Mouse (Mus musculus) CH12.LX (cell line): ENCODE results near the gene Kcnh3. TPM values are rescaled to one million over a fixed set of nuclear protein-coding genes. Genes with fewer than 3 reads are reported as not detected.
A peak's percentile ranks its signal among the peaks of the same experiment; 100 is the strongest.

Experiments used
- DNase-seq: peaks from one replicate; pipeline ENCODE4 v3.0.0-alpha.2; 2013; ENCODE audit errors: extremely low read depth
- H3K27ac ChIP-seq: 2 replicates; pipeline ENCODE4 v1.5.1; 2012; ENCODE audit warnings: low read depth, mild to moderate bottlenecking, control low read depth, moderate library complexity; ENCODE audit not compliant: insufficient read depth
- H3K27me3 ChIP-seq: replicated peaks from 2 replicates; pipeline ENCODE3; 2012; ENCODE audit warnings: inconsistent platforms
- H3K36me3 ChIP-seq, 2 experiments: replicated peaks in 1 of 2; 2 replicates each; pipeline versions ENCODE3 to v1.6.1; 2012; ENCODE audit warnings: inconsistent platforms in 1 of 2, low read length in 1 of 2, mild to moderate bottlenecking in 1 of 2, mixed read lengths in 1 of 2, moderate library complexity in 1 of 2; ENCODE audit not compliant: control insufficient read depth in 1 of 2, insufficient read depth in 1 of 2
- H3K4me1 ChIP-seq, 2 experiments: 2 replicates each; pipeline ENCODE4 v1.6.1; 2012; ENCODE audit warnings: inconsistent platforms in 1 of 2, moderate library complexity in 1 of 2; ENCODE audit not compliant: insufficient read depth in 2 of 2, control insufficient read depth in 1 of 2
- H3K4me2 ChIP-seq: 2 replicates; pipeline ENCODE4 v1.6.1; 2012; ENCODE audit warnings: low read depth, mild to moderate bottlenecking, control low read depth; ENCODE audit not compliant: poor library complexity, insufficient read depth, severe bottlenecking
- H3K4me3 ChIP-seq, 3 experiments: fragments of 150-350 bp in 1 of 3; sonication (generic) in 1 of 3; replicated peaks in 1 of 3; 2 replicates each; pipeline versions ENCODE3 to v1.5.1; 2011 to 2012; ENCODE audit warnings: low read depth in 2 of 3, low read length in 2 of 3, mild to moderate bottlenecking in 2 of 3, moderate library complexity in 2 of 3, control low read depth in 1 of 3, improper control_type of control experiment in 1 of 3, inconsistent platforms in 1 of 3, mixed read lengths in 1 of 3; ENCODE audit not compliant: poor library complexity in 1 of 3
- H3K79me2 ChIP-seq: replicated peaks from 2 replicates; pipeline ENCODE4 v1.6.1; 2012; ENCODE audit warnings: mild to moderate bottlenecking, moderate library complexity; ENCODE audit not compliant: control insufficient read depth, poor library complexity, insufficient read depth, severe bottlenecking; ENCODE audit errors: extremely low read depth
- H3K9ac ChIP-seq: 2 replicates; pipeline ENCODE4 v1.6.1; 2012; ENCODE audit warnings: low read depth, mild to moderate bottlenecking, control low read depth, moderate library complexity; ENCODE audit not compliant: insufficient read depth
- H3K9me3 ChIP-seq: replicated peaks from 2 replicates; pipeline ENCODE3; 2012; ENCODE audit warnings: low read length, inconsistent platforms, mixed read lengths
- CHD2 ChIP-seq: IDR thresholded peaks from 2 replicates; pipeline ENCODE4 v1.6.1; 2011; ENCODE audit warnings: low read length, improper control_type of control experiment
- CTCF ChIP-seq, 2 experiments: IDR thresholded peaks in 1 of 2; conservative IDR thresholded peaks in 1 of 2; 2 replicates each; pipeline ENCODE4 v1.5.1; 2011 to 2012; ENCODE audit warnings: low read depth in 2 of 2, low read length in 2 of 2, improper control_type of control experiment in 1 of 2, inconsistent platforms in 1 of 2, mild to moderate bottlenecking in 1 of 2, moderate library complexity in 1 of 2
- GABPA ChIP-seq: IDR thresholded peaks from 2 replicates; pipeline ENCODE4 v1.6.1; 2012; ENCODE audit warnings: low read depth, low read length, improper control_type of control experiment, inconsistent platforms; ENCODE audit not compliant: insufficient replicate concordance
- KAT2A ChIP-seq: IDR thresholded peaks from 2 replicates; pipeline ENCODE4 v1.6.1; 2012; ENCODE audit warnings: low read length, improper control_type of control experiment, inconsistent platforms; ENCODE audit not compliant: insufficient replicate concordance
- MAX ChIP-seq: IDR thresholded peaks from 2 replicates; pipeline ENCODE4 v1.6.1; 2011; ENCODE audit warnings: low read length, improper control_type of control experiment
- MXI1 ChIP-seq: IDR thresholded peaks from 2 replicates; pipeline ENCODE4 v1.6.1; 2011; ENCODE audit warnings: mild to moderate bottlenecking, low read depth, low read length, improper control_type of control experiment
- MYC ChIP-seq: IDR thresholded peaks from 2 replicates; pipeline ENCODE4 v1.6.1; 2011; ENCODE audit warnings: low read depth, mild to moderate bottlenecking, improper control_type of control experiment, low read length
- POLR2AphosphoS2 ChIP-seq: IDR thresholded peaks from 2 replicates; pipeline ENCODE4 v1.6.1; 2011; ENCODE audit warnings: low read depth, low read length, improper control_type of control experiment
- RAD21 ChIP-seq: IDR thresholded peaks from 2 replicates; pipeline ENCODE4 v1.6.1; 2011; ENCODE audit warnings: low read depth, mild to moderate bottlenecking, low read length, improper control_type of control experiment, moderate library complexity
- SIN3A ChIP-seq: IDR thresholded peaks from 2 replicates; pipeline ENCODE4 v1.6.1; 2012; ENCODE audit warnings: low read length, improper control_type of control experiment, inconsistent platforms
- SMC3 ChIP-seq: IDR thresholded peaks from 2 replicates; pipeline ENCODE4 v1.6.1; 2011; ENCODE audit warnings: low read depth, low read length, improper control_type of control experiment
- ZMIZ1 ChIP-seq: IDR thresholded peaks from 2 replicates; pipeline ENCODE4 v1.6.1; 2012; ENCODE audit warnings: low read depth, mild to moderate bottlenecking, inconsistent platforms, low read length, improper control_type of control experiment
- dilution Hi-C: fragments of 300-500 bp; cut with MboI; formaldehyde crosslinking; loops from 2 replicates; pipeline ENCODE4 v1.14.3; 2020; ENCODE audit warnings: low sequenced_read_pairs; ENCODE audit not compliant: extremely low pct_unique_long_range_greater_than_20kb, extremely low pct_ligation_motif_present
- in situ Hi-C: fragments of 300-500 bp; cut with MboI; formaldehyde crosslinking; loops from 3 replicates; pipeline ENCODE4 v1.14.3; 2019; ENCODE audit warnings: low sequenced_read_pairs, low pct_ligation_motif_present, low pct_unique_long_range_greater_than_20kb, mixed read lengths
- polyA plus RNA-seq: library from polyadenylated mRNA; unstranded; fragments of >175 nt; gene quantifications from 2 replicates; pipeline ENCODE4 v1.2.1, GENCODE M21; 2012; ENCODE audit warnings: low read depth; ENCODE audit not compliant: insufficient read length
- total RNA-seq, 2 experiments: library from RNA; depleted of rRNA; stranded (reverse); fragments of 300-350 nt in 1 of 2; fragments of >200 nt in 1 of 2; gene quantifications; 2 replicates each; pipeline ENCODE4 v1.2.3; 2012 to 2014

The Kcnh3 gene
- total and polyA plus RNA-seq, 3 experiments: not detected

DNA sequence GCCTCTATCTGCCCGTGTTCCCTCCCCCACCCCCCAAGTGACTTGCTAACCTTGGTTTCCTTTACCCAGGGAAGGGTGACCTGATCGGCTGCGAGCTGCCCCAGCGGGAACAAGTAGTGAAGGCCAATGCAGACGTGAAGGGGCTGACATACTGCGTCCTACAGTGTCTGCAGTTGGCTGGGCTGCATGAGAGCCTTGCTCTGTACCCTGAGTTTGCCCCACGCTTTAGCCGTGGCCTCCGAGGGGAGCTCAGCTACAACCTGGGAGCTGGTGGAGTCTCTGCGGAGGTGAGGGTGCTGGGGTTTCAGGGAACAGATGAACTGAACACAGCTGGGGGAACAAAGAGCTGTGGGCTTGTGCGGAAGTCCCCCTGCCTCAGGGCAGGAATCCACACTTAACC lies 13.3 kb downstream of the Kcnh3 start:
- peaks cover 11 to 29% of the 10 kb centered on the region in 2 experiments for H3K36me3 ChIP-seq
- no peak overlapping the region for H3K4me2 ChIP-seq
- H3K4me1 ChIP-seq: peaks cover 0 to 6% of the 10 kb centered on the region in 2 experiments; a peak in 2 of 4 replicates
- no peak overlapping the region for H3K4me3 ChIP-seq
- dilution Hi-C loops (no loop called here), in situ Hi-C loops (no loop called here)
- no peaks in the 10 kb centered on the region for H3K79me2 ChIP-seq
- H3K9me3 ChIP-seq: peaks cover 3% of the 10 kb centered on the region
- DNase-seq: no peak
- H3K27ac ChIP-seq: no peak overlapping the region
- H3K27me3 ChIP-seq: peaks cover 39% of the 10 kb centered on the region
- no peak overlapping the region for H3K9ac ChIP-seq
- no peak for TF ChIP-seq MXI1
- no peak for TF ChIP-seq MYC
- no peak for TF ChIP-seq SIN3A
- TF ChIP-seq CHD2: no peak
- TF ChIP-seq ZMIZ1: no peak
- TF ChIP-seq GABPA: no peak
- no peak for TF ChIP-seq KAT2A

DNA sequence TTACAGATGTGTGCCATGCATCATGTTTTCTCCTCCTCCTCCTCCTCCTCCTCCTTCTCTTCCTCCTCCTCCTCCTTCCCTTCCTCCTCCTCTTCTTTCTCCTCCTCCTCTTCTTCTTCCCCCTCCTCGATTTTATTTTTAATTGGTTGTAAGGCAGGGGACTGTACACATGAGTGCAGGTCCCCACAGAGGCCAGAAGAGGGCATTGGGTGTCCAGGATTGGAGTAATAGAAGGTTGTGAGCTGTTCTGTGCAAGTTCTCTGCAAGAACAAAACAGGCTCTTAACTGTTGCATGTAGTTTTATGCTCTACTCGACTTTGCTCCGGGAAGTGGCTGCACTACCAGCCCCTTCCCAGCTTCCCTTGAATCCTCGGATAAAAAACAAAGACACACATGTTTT lies 15.5 kb downstream of the Kcnh3 start:
- dilution Hi-C loops: no loop called here
- in situ Hi-C loops: no loop called here

DNA sequence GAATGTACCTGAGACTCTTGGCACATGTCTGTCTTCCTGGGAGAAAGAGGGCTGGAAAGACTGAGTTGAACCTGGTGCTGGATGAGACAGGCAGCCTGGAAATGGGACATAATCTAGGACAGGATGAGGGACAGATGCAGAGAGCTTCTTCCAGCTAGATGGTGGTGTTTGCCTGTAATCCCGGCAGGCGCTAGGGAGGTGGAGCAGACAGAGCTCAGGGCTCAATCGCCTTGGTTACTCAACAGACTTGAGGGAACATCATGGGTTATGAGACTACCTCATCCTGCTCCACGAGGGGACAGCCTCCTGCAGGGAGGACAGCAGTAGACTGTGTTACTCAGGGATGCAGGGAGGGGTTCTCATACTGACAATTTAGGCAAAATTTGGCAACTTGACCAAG lies 16.6 kb downstream of the Kcnh3 start:
- no peak for DNase-seq
- no peak for TF ChIP-seq MAX
- Histone ChIP-seq H3K9ac (no peak overlapping the region), H3K27me3 (peaks cover 11% of the 10 kb centered on the region), H3K79me2 (no peaks in the 10 kb centered on the region), H3K27ac (no peak overlapping the region), H3K4me3 (no peak overlapping the region), H3K9me3 (no peaks in the 10 kb centered on the region), H3K4me2 (no peak overlapping the region), H3K4me1 (no peaks in the 10 kb centered on the region; a peak in 1 of 4 replicates), H3K36me3 (peaks cover 39 to 60% of the 10 kb centered on the region in 2 experiments)
- dilution Hi-C loops: no loop called here
- in situ Hi-C loops: no loop called here

More for the DNA sequence above, 15.5 kb downstream of the Kcnh3 start:
- Histone ChIP-seq H3K27me3 (peaks cover 19% of the 10 kb centered on the region), H3K4me2 (no peak overlapping the region), H3K27ac (no peak overlapping the region), H3K9me3 (peaks cover 3% of the 10 kb centered on the region), H3K9ac (no peak overlapping the region), H3K36me3 (peaks cover 31 to 49% of the 10 kb centered on the region in 2 experiments), H3K4me3 (no peak overlapping the region), H3K79me2 (no peaks in the 10 kb centered on the region), H3K4me1 (no peaks in the 10 kb centered on the region)
- TF ChIP-seq SMC3 (peak; percentile 45), CTCF (conservative IDR thresholded peaks at IDR 0.05 in 1 of 2, IDR thresholded peaks at IDR 0.05 in 1 of 2; ENCODE audit: low read depth in 2 of 2, low read length in 2 of 2) (peak in 1 of 2 experiments; percentile 64; a peak in 2 of 4 replicates), RAD21 (peak; percentile 59), POLR2AphosphoS2 (no peak)
- no peak for DNase-seq
